Mouse (Mus musculus) stomach, embryonic 15.5 days (tissue): Measurements from ENCODE around the gene Ttll9. TPM values are rescaled to one million over a fixed set of nuclear protein-coding genes. Genes with fewer than 3 reads are reported as not detected.

Source experiments
- ATAC-seq: fragments of 200-750 bp; cut with Nextera tagmentation; 2 replicates; pipeline ENCODE4 v1.8.0; 2017; ENCODE audit warnings: low read depth, moderate number of reproducible peaks, moderate TSS enrichment; ENCODE audit not compliant: insufficient read depth, low FRiP score
- H3K27ac ChIP-seq: fragments of 300-500 bp; sonication (generic); 2 replicates; pipeline ENCODE4 v1.5.1; 2015; ENCODE audit warnings: mild to moderate bottlenecking, inconsistent platforms
- H3K27me3 ChIP-seq: fragments of 300-500 bp; sonication (generic); replicated peaks from 2 replicates; pipeline ENCODE4 v1.6.1; 2015; ENCODE audit warnings: inconsistent platforms
- H3K36me3 ChIP-seq: fragments of 300-500 bp; sonication (generic); 2 replicates; pipeline ENCODE4 v1.6.1; 2015; ENCODE audit warnings: inconsistent platforms
- H3K4me1 ChIP-seq: fragments of 300-500 bp; sonication (generic); 2 replicates; pipeline ENCODE4 v1.6.1; 2015; ENCODE audit warnings: inconsistent platforms
- H3K4me2 ChIP-seq: fragments of 300-500 bp; sonication (generic); 2 replicates; pipeline ENCODE4 v1.6.1; 2015; ENCODE audit warnings: mild to moderate bottlenecking, inconsistent platforms
- H3K4me3 ChIP-seq: fragments of 300-500 bp; sonication (generic); replicated peaks from 2 replicates; pipeline ENCODE4 v1.5.1; 2015; ENCODE audit warnings: inconsistent platforms
- H3K9ac ChIP-seq: fragments of 300-500 bp; sonication (generic); 2 replicates; pipeline ENCODE4 v1.6.1; 2015; ENCODE audit warnings: inconsistent platforms
- H3K9me3 ChIP-seq: fragments of 300-500 bp; sonication (generic); 2 replicates; pipeline ENCODE4 v1.6.1; 2016; ENCODE audit warnings: inconsistent platforms
- WGBS: fragments of 180-500 bp; shearing (Covaris S2); methylation state at CpG from one replicate; pipeline ENCODE4 v1.1.7; 2015; 5-methylcytosine and 5-hydroxymethylcytosine counted together
- polyA plus RNA-seq: library from polyadenylated mRNA; unstranded; fragments of >200 nt; fragmentation: Nextera tagmentation; extraction: Ambion mirVana; gene quantifications from 2 replicates; pipeline ENCODE4 v1.2.1, GENCODE M21; 2015

The Ttll9 gene
- polyA plus RNA-seq, result 0.21 and 0.35 TPM in 2 replicates

- Histone ChIP-seq H3K27ac (no peak within 1 kb of the TSS), H3K36me3 (no peaks in the 10 kb centered on the region), H3K27me3 (0 out of 2 replicates have a peak, but pooled peaks cover 2% of the 10 kb centered on the region), H3K4me1 (0 out of 2 replicates have a peak, but pooled peaks cover 3% of the 10 kb centered on the region), H3K4me3 (peak within 1 kb of the TSS; percentile 49), H3K9ac (0 out of 2 replicates have a peak within 1 kb of the TSS, but pooled peaks have one; percentile 6), H3K9me3 (no peaks in the 10 kb centered on the region), H3K4me2 (peak within 1 kb of the TSS; percentile 86)
- peak; percentile 86 for ATAC-seq
- WGBS, result 2% methylated on average over 34 of the region's 34 CpGs
Observed at GRCm38 (mm10) chr2:152962091-152962793, at the start of gene Ttll9. Ttll9 (plus strand) TSS chr2:152962485.

- H3K4me2 ChIP-seq, result no peak overlapping the region
- 32% methylated on average over 7 of the region's 7 CpGs for whole genome bisulfite sequencing
- H3K27me3 ChIP-seq, result peaks cover 37% of the 10 kb centered on the region
- ATAC-seq, result no peak
- H3K9ac ChIP-seq, result no peak overlapping the region
- H3K4me3 ChIP-seq, result no peak overlapping the region
- peaks cover 5% of the 10 kb centered on the region; the same call in 1 of the 2 replicates for H3K4me1 ChIP-seq
- H3K27ac ChIP-seq, result no peak overlapping the region
- no peaks in the 10 kb centered on the region for H3K36me3 ChIP-seq
- H3K9me3 ChIP-seq, result no peaks in the 10 kb centered on the region
Observed at GRCm38 (mm10) chr2:152913471-152913870, 48.8 kb upstream of the Ttll9 start.

- Histone ChIP-seq H3K4me1 (peaks cover 5% of the 10 kb centered on the region; the same call in 1 of the 2 replicates), H3K4me3 (0 out of 2 replicates have a peak overlapping the region, but pooled peaks have one; percentile 20), H3K9me3 (no peaks in the 10 kb centered on the region), H3K36me3 (no peaks in the 10 kb centered on the region), H3K27me3 (peaks cover 37% of the 10 kb centered on the region), H3K9ac (no peak overlapping the region), H3K4me2 (peak overlapping the region; percentile 45), H3K27ac (no peak overlapping the region)
- WGBS, result 3% methylated on average over 18 of the region's 18 CpGs
- peak; percentile 59 for ATAC-seq
Observed at GRCm38 (mm10) chr2:152914310-152915120, 47.8 kb upstream of the Ttll9 start.

GRCm38 (mm10) chr2:152915453-152915852 lies 46.8 kb upstream of the Ttll9 start:
- Histone ChIP-seq H3K36me3 (no peaks in the 10 kb centered on the region), H3K27me3 (peaks cover 35% of the 10 kb centered on the region), H3K4me3 (no peak overlapping the region), H3K27ac (no peak overlapping the region), H3K4me2 (no peak overlapping the region), H3K9me3 (no peaks in the 10 kb centered on the region), H3K4me1 (peaks cover 5% of the 10 kb centered on the region; the same call in 1 of the 2 replicates), H3K9ac (no peak overlapping the region)
- ATAC-seq, result no peak
- WGBS, result 59% methylated on average over 4 of the region's 4 CpGs

- 55% methylated on average over 5 of the region's 5 CpGs for WGBS
- peaks cover 5% of the 10 kb centered on the region; the same call in 1 of the 2 replicates for H3K4me1 ChIP-seq
- no peak overlapping the region for H3K9ac ChIP-seq
Observed at GRCm38 (mm10) chr2:152916111-152916510, 46.2 kb upstream of the Ttll9 start.

GRCm38 (mm10) chr2:152917671-152918070 lies 44.6 kb upstream of the Ttll9 start:
- H3K27ac ChIP-seq, result no peak overlapping the region
- no peak overlapping the region for H3K4me3 ChIP-seq
- H3K4me1 ChIP-seq, result peaks cover 5% of the 10 kb centered on the region; the same call in 1 of the 2 replicates
- H3K27me3 ChIP-seq, result peaks cover 14% of the 10 kb centered on the region
- no peaks in the 10 kb centered on the region for H3K9me3 ChIP-seq
- no peak overlapping the region for H3K9ac ChIP-seq
- no peaks in the 10 kb centered on the region for H3K36me3 ChIP-seq
- no peak overlapping the region for H3K4me2 ChIP-seq
- 37% methylated on average over 9 of the region's 9 CpGs for WGBS
- ATAC-seq, result no peak

More at GRCm38 (mm10) chr2:152916111-152916510, 46.2 kb upstream of the Ttll9 start:
- H3K27ac ChIP-seq, result no peak overlapping the region
- no peak overlapping the region for H3K4me3 ChIP-seq
- no peaks in the 10 kb centered on the region for H3K36me3 ChIP-seq
- H3K9me3 ChIP-seq, result no peaks in the 10 kb centered on the region
- H3K27me3 ChIP-seq, result peaks cover 28% of the 10 kb centered on the region
- ATAC-seq, result no peak
- H3K4me2 ChIP-seq, result no peak overlapping the region

- peaks cover 20% of the 10 kb centered on the region for H3K4me1 ChIP-seq
- H3K4me2 ChIP-seq, result no peak overlapping the region
- 32% methylated on average over 7 of the region's 7 CpGs for WGBS
- no peak overlapping the region for H3K4me3 ChIP-seq
- H3K27ac ChIP-seq, result no peak overlapping the region
- H3K9ac ChIP-seq, result no peak overlapping the region
- H3K36me3 ChIP-seq, result no peaks in the 10 kb centered on the region
- no peaks in the 10 kb centered on the region for H3K27me3 ChIP-seq
- ATAC-seq, result no peak
- no peaks in the 10 kb centered on the region for H3K9me3 ChIP-seq
Observed at GRCm38 (mm10) chr2:152922376-152922775, 39.9 kb upstream of the Ttll9 start.

- no peak overlapping the region for H3K27ac ChIP-seq
- H3K4me3 ChIP-seq, result no peak overlapping the region
- no peaks in the 10 kb centered on the region for H3K9me3 ChIP-seq
- peaks cover 20% of the 10 kb centered on the region for H3K4me1 ChIP-seq
- H3K27me3 ChIP-seq, result no peaks in the 10 kb centered on the region
- no peaks in the 10 kb centered on the region for H3K36me3 ChIP-seq
- WGBS, result 77% methylated on average over 3 of the region's 3 CpGs
- no peak for ATAC-seq
- no peak overlapping the region for H3K4me2 ChIP-seq
- no peak overlapping the region for H3K9ac ChIP-seq
Observed at GRCm38 (mm10) chr2:152923621-152924020, 38.7 kb upstream of the Ttll9 start.

- H3K36me3 ChIP-seq, result no peaks in the 10 kb centered on the region
- 65% methylated on average over 8 of the region's 8 CpGs for WGBS
- H3K27me3 ChIP-seq, result no peaks in the 10 kb centered on the region
- H3K9me3 ChIP-seq, result no peaks in the 10 kb centered on the region
- no peak overlapping the region for H3K9ac ChIP-seq
- no peak overlapping the region for H3K27ac ChIP-seq
- ATAC-seq, result no peak
- H3K4me3 ChIP-seq, result no peak overlapping the region
- H3K4me2 ChIP-seq, result no peak overlapping the region
- H3K4me1 ChIP-seq, result peaks cover 24% of the 10 kb centered on the region
Observed at GRCm38 (mm10) chr2:152924128-152924527, 38.2 kb upstream of the Ttll9 start.

- 70% methylated on average over 5 of the region's 5 CpGs for WGBS
Observed at GRCm38 (mm10) chr2:152924543-152924942, 37.7 kb upstream of the Ttll9 start.

GRCm38 (mm10) chr2:152925189-152925872 lies 37.0 kb upstream of the Ttll9 start:
- Histone ChIP-seq H3K4me2 (no peak overlapping the region), H3K27me3 (no peaks in the 10 kb centered on the region), H3K4me1 (peaks cover 31% of the 10 kb centered on the region), H3K9ac (no peak overlapping the region), H3K36me3 (no peaks in the 10 kb centered on the region), H3K4me3 (no peak overlapping the region), H3K9me3 (no peaks in the 10 kb centered on the region), H3K27ac (peak overlapping the region; percentile 77)
- peak; percentile 56; the same call in 1 of the 2 replicates for ATAC-seq
- 48% methylated on average over 11 of the region's 11 CpGs for whole genome bisulfite sequencing

More at GRCm38 (mm10) chr2:152924543-152924942, 37.7 kb upstream of the Ttll9 start:
- no peaks in the 10 kb centered on the region for H3K27me3 ChIP-seq
- no peak overlapping the region for H3K27ac ChIP-seq
- H3K9me3 ChIP-seq, result no peaks in the 10 kb centered on the region
- no peak overlapping the region for H3K4me2 ChIP-seq
- peaks cover 24% of the 10 kb centered on the region for H3K4me1 ChIP-seq
- H3K36me3 ChIP-seq, result no peaks in the 10 kb centered on the region
- no peak for ATAC-seq
- H3K4me3 ChIP-seq, result no peak overlapping the region
- H3K9ac ChIP-seq, result no peak overlapping the region
